Mouse (Mus musculus): ENCODE measurements around the gene Sytl3.
A peak's percentile ranks its signal among the peaks of the same experiment; 100 is the strongest.
"Not testable (repeated sequence)": the region's sequence is repeated elsewhere in the genome, so short reads cannot be mapped to it uniquely, and the experiment has no call there.

Sytl3 gene

GRCm38 (mm10) chr17:6686299-6686971 lies 27.5 kb downstream of the Sytl3 start:
- DNase-seq (ENCODE audit: low read depth in 1 of 2, low spot score in 2 of 2) = not testable (repeated sequence)

- DNase-seq (ENCODE audit: low read depth in 1 of 2, low spot score in 2 of 2) = not testable (repeated sequence)
Measured at GRCm38 (mm10) chr17:6689344-6689743, 30.5 kb downstream of the Sytl3 start.

GRCm38 (mm10) chr17:6691596-6691995 lies 32.7 kb downstream of the Sytl3 start:
- peak; percentile 46 to 67 for DNase-seq (ENCODE audit: low read depth in 1 of 2, low spot score in 2 of 2)

GRCm38 (mm10) chr17:6695712-6696111 lies 36.8 kb downstream of the Sytl3 start:
- not testable (repeated sequence) for DNase-seq (ENCODE audit: low read depth in 1 of 2, low spot score in 2 of 2)

- not testable (repeated sequence) for DNase-seq (ENCODE audit: low read depth in 1 of 2, low spot score in 2 of 2)
Measured at GRCm38 (mm10) chr17:6696521-6696920, 37.6 kb downstream of the Sytl3 start.

- peak in 1 of 2 experiments; percentile 46 for DNase-seq (ENCODE audit: low read depth in 1 of 2, low spot score in 2 of 2)
Measured at GRCm38 (mm10) chr17:6697224-6697775, 38.4 kb downstream of the Sytl3 start.

GRCm38 (mm10) chr17:6699502-6699901 lies 40.6 kb downstream of the Sytl3 start:
- DNase-seq (ENCODE audit: low read depth in 1 of 2, low spot score in 2 of 2) = not testable (repeated sequence)

- DNase-seq (ENCODE audit: low read depth in 1 of 2, low spot score in 2 of 2) = not testable (repeated sequence)
Measured at GRCm38 (mm10) chr17:6700077-6700476, 41.2 kb downstream of the Sytl3 start.

- DNase-seq (ENCODE audit: low read depth in 1 of 2, low spot score in 2 of 2) = not testable (repeated sequence)
Measured at GRCm38 (mm10) chr17:6702625-6703221, 43.8 kb downstream of the Sytl3 start.

- not testable (repeated sequence) for DNase-seq (ENCODE audit: low read depth in 1 of 2, low spot score in 2 of 2)
Measured at GRCm38 (mm10) chr17:6703381-6704270, 44.7 kb downstream of the Sytl3 start.

- DNase-seq (ENCODE audit: low read depth in 1 of 2, low spot score in 2 of 2) = not testable (repeated sequence)
Measured at GRCm38 (mm10) chr17:6706448-6706847, 47.6 kb downstream of the Sytl3 start.

GRCm38 (mm10) chr17:6707422-6707821 lies 48.5 kb downstream of the Sytl3 start:
- not testable (repeated sequence) for DNase-seq (ENCODE audit: low read depth in 1 of 2, low spot score in 2 of 2)

GRCm38 (mm10) chr17:6708194-6708593 lies 49.3 kb downstream of the Sytl3 start:
- not testable (repeated sequence) for DNase-seq (ENCODE audit: low read depth in 1 of 2, low spot score in 2 of 2)

- not testable (repeated sequence) for DNase-seq (ENCODE audit: low read depth in 1 of 2, low spot score in 2 of 2)
Measured at GRCm38 (mm10) chr17:6713483-6713882, 54.6 kb downstream of the Sytl3 start.

- DNase-seq (ENCODE audit: low read depth in 1 of 2, low spot score in 2 of 2) = not testable (repeated sequence)
Measured at GRCm38 (mm10) chr17:6713944-6714343, 55.1 kb downstream of the Sytl3 start.

GRCm38 (mm10) chr17:6727996-6728610 lies 69.2 kb downstream of the Sytl3 start:
- DNase-seq (ENCODE audit: low read depth in 1 of 2, low spot score in 2 of 2) = no peak

- no peak for DNase-seq (ENCODE audit: low read depth in 1 of 2, low spot score in 2 of 2)
Measured at GRCm38 (mm10) chr17:6729244-6729742, 70.4 kb downstream of the Sytl3 start.

- no peak for DNase-seq (ENCODE audit: low read depth in 1 of 2, low spot score in 2 of 2)
Measured at GRCm38 (mm10) chr17:6731132-6731531, 72.2 kb downstream of the Sytl3 start.

GRCm38 (mm10) chr17:6731634-6732033 lies 72.7 kb downstream of the Sytl3 start:
- DNase-seq (ENCODE audit: low read depth in 1 of 2, low spot score in 2 of 2) = no peak

- no peak for DNase-seq (ENCODE audit: low read depth in 1 of 2, low spot score in 2 of 2)
Measured at GRCm38 (mm10) chr17:6732665-6733064, 73.8 kb downstream of the Sytl3 start.

Measured in monocyte, adult 2 months (primary cell).